Mouse (Mus musculus): ENCODE measurements around the gene Tmem106a.
A peak's percentile ranks its signal among the peaks of the same experiment; 100 is the strongest.

The Tmem106a gene

DNA sequence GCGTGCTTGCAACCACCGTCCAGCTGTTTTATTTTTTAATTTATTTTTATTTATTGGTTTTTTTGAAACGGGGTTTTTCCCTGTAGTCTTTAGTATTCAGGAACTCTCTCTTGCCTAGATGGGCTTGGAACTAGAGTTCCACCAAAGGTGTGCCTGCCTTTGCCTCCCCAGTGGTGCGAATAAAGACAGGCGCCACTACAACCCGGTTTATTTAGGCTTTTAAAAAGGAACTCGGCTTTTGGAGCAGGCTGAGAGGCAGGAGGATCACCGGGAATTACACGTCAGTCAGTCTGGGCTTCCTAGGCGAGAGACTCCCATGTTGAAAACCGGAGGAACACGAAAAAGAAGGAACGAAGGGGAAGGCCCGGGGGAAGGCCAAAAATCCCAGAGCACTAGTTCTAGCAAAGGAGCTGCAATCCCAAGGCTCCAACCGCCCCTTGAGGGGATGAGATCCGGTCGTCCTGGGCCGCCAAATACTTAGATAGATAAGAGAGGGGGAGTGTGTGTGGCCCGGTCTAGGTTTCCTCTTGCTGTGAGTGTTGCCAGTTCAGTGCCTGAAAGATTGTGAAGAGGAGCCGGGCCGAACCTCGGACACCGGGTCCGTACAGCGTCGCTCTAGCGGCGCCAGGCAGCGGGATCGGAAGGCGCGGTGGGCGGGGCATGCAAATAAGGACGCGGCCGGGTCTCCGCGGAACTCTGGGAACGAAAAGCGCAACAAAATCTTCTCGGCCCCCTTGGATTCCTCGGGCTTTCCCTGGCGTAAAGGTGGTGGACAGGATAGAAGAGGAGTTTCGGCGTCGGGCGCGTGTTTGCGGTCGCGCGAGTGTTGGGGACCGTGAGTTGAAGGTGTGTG, 59.0 kb downstream of the Tmem106a start:
- peak; percentile 72 to 83 for DNase-seq (ENCODE audit: low spot score in 2 of 2)

Data from right cerebral cortex, adult 2 months (tissue).